Mouse (Mus musculus) cerebellum, adult 11-12 months (tissue): ENCODE data around the gene Fhdc1.

Source experiments
- DNase-seq: peaks from one replicate; pipeline ENCODE4 v3.0.0; 2022

Fhdc1 gene

GRCm38 (mm10) chr3:84472955-84473354, 7.3 kb downstream of the Fhdc1 start:
- DNase-seq = no peak

- DNase-seq = no peak
Observed at GRCm38 (mm10) chr3:84472527-84472926, 7.7 kb downstream of the Fhdc1 start.

- no peak for DNase-seq
Observed at GRCm38 (mm10) chr3:84471146-84471545, 9.1 kb downstream of the Fhdc1 start.

GRCm38 (mm10) chr3:84468111-84468453, 12.1 kb downstream of the Fhdc1 start:
- DNase-seq = no peak

GRCm38 (mm10) chr3:84467419-84468110, 12.7 kb downstream of the Fhdc1 start:
- DNase-seq = no peak

GRCm38 (mm10) chr3:84465822-84466500, 14.3 kb downstream of the Fhdc1 start:
- DNase-seq = no peak

GRCm38 (mm10) chr3:84461687-84462086, 18.5 kb downstream of the Fhdc1 start:
- no peak for DNase-seq

- DNase-seq = no peak
Observed at GRCm38 (mm10) chr3:84460952-84461351, 19.3 kb downstream of the Fhdc1 start.

- DNase-seq = no peak
Observed at GRCm38 (mm10) chr3:84460499-84460898, 19.7 kb downstream of the Fhdc1 start.

GRCm38 (mm10) chr3:84455733-84456417, 24.4 kb downstream of the Fhdc1 start:
- DNase-seq = no peak

GRCm38 (mm10) chr3:84450651-84451050, 29.6 kb downstream of the Fhdc1 start:
- DNase-seq = no peak

GRCm38 (mm10) chr3:84449015-84449414, 31.2 kb downstream of the Fhdc1 start:
- DNase-seq = no peak

GRCm38 (mm10) chr3:84447803-84448202, 32.4 kb downstream of the Fhdc1 start:
- no peak for DNase-seq

- no peak for DNase-seq
Observed at GRCm38 (mm10) chr3:84445838-84446237, 34.4 kb downstream of the Fhdc1 start.

- no peak for DNase-seq
Observed at GRCm38 (mm10) chr3:84442890-84443289, 37.3 kb downstream of the Fhdc1 start.

GRCm38 (mm10) chr3:84439431-84440210, 40.6 kb downstream of the Fhdc1 start:
- DNase-seq = no peak

- no peak for DNase-seq
Observed at GRCm38 (mm10) chr3:84438840-84439239, 41.4 kb downstream of the Fhdc1 start.

GRCm38 (mm10) chr3:84438118-84438517, 42.1 kb downstream of the Fhdc1 start:
- DNase-seq = no peak

GRCm38 (mm10) chr3:84436947-84437346, 43.3 kb downstream of the Fhdc1 start:
- DNase-seq = no peak

- no peak for DNase-seq
Observed at GRCm38 (mm10) chr3:84435288-84436043, 44.8 kb downstream of the Fhdc1 start.

- DNase-seq = no peak
Observed at GRCm38 (mm10) chr3:84432797-84433445, 47.3 kb downstream of the Fhdc1 start.

GRCm38 (mm10) chr3:84431257-84431656, 49.0 kb downstream of the Fhdc1 start:
- DNase-seq = no peak
